Mouse (Mus musculus) lung, postnatal 0 days (tissue): Measurements from ENCODE around the gene Lrrc25.

Experiments
- CTCF ChIP-seq: IDR thresholded peaks from 2 replicates; pipeline ENCODE4 v1.5.1; 2016; ENCODE audit warnings: antibody characterized with exemption, mild to moderate bottlenecking
- EP300 ChIP-seq: IDR thresholded peaks from 2 replicates; pipeline ENCODE4 v1.6.1; 2016; ENCODE audit warnings: antibody characterized with exemption, mild to moderate bottlenecking, control low read depth

GRCm38 (mm10) chr8:70608749-70609367 is 7.1 kb upstream of the Lrrc25 start, which contains the start of gene Ssbp4:
- TF ChIP-seq CTCF (no peak), EP300 (no peak)
